Mouse (Mus musculus): ENCODE data around the gene Arid4a.

GRCm38 (mm10) chr12:70968141-70968790 is 47.5 kb upstream of the Arid4a start:
- TF ChIP-seq CTCF (IDR thresholded peaks at IDR 0.05; ENCODE audit: low read depth, low read length) = peak; percentile 66
- TF ChIP-seq POLR2AphosphoS5 (IDR thresholded peaks at IDR 0.05; ENCODE audit: insufficient replicate concordance, low read depth, low read length) = no peak

Measured in G1E (cell line).